Mouse (Mus musculus) limb, embryonic 14.5 days (tissue): Measurements from ENCODE around the gene Mrpl38. TPM values are rescaled to one million over a fixed set of nuclear protein-coding genes. Genes with fewer than 3 reads are reported as not detected.

Experiments used
- ATAC-seq: fragments of 200-750 bp; cut with Nextera tagmentation; 2 replicates; pipeline ENCODE4 v1.8.0; 2017; ENCODE audit warnings: low read depth, moderate number of reproducible peaks, moderate TSS enrichment; ENCODE audit not compliant: low FRiP score
- DNase-seq: peaks from one replicate; pipeline ENCODE4 v3.0.0-alpha.2; 2015; ENCODE audit warnings: low spot score
- H3K27ac ChIP-seq: fragments of 300-500 bp; sonication (generic); replicated peaks from 2 replicates; pipeline ENCODE4 v1.5.1; 2014; ENCODE audit warnings: low read depth, mild to moderate bottlenecking, low read length, moderate library complexity, mixed read lengths
- H3K27me3 ChIP-seq: fragments of 300-500 bp; sonication (generic); 2 replicates; pipeline ENCODE4 v1.6.1; 2014; ENCODE audit warnings: low read length, mixed read lengths; ENCODE audit not compliant: control insufficient read depth, insufficient read depth
- H3K36me3 ChIP-seq: fragments of 300-500 bp; sonication (generic); 2 replicates; pipeline ENCODE4 v1.6.1; 2014; ENCODE audit warnings: mild to moderate bottlenecking, low read length, moderate library complexity, mixed read lengths; ENCODE audit not compliant: control insufficient read depth, insufficient read depth
- H3K4me1 ChIP-seq: fragments of 300-500 bp; sonication (generic); 2 replicates; pipeline ENCODE4 v1.6.1; 2014; ENCODE audit warnings: antibody characterized with exemption, low read length, mixed read lengths; ENCODE audit not compliant: control insufficient read depth, insufficient read depth
- H3K4me2 ChIP-seq: fragments of 300-500 bp; sonication (generic); replicated peaks from 2 replicates; pipeline ENCODE4 v1.6.1; 2014; ENCODE audit warnings: low read depth, mild to moderate bottlenecking, low read length, moderate library complexity; ENCODE audit not compliant: severe bottlenecking
- H3K4me3 ChIP-seq: fragments of 300-500 bp; sonication (generic); replicated peaks from 2 replicates; pipeline ENCODE4 v1.5.1; 2014; ENCODE audit warnings: low read length
- H3K9ac ChIP-seq: fragments of 300-500 bp; sonication (generic); 2 replicates; pipeline ENCODE4 v1.6.1; 2014; ENCODE audit warnings: mild to moderate bottlenecking, low read depth, low read length, moderate library complexity; ENCODE audit not compliant: severe bottlenecking
- H3K9me3 ChIP-seq: fragments of 300-500 bp; sonication (generic); 2 replicates; pipeline ENCODE4 v1.6.1; 2016; ENCODE audit warnings: low read length; ENCODE audit not compliant: control insufficient read depth
- POLR2A ChIP-seq: fragments of 200-500 bp; IDR thresholded peaks from 2 replicates; pipeline ENCODE4 v1.8.0; 2012; ENCODE audit warnings: inconsistent platforms, mild to moderate bottlenecking, moderate library complexity, borderline replicate concordance; ENCODE audit not compliant: insufficient read depth, insufficient read length; ENCODE audit errors: extremely low read depth
- WGBS: fragments of 180-500 bp; shearing (Covaris S2); extraction: QIAGEN DNeasy Blood & Tissue Kit; methylation state at CpG from one replicate; pipeline ENCODE4 v1.1.7; 2014; 5-methylcytosine and 5-hydroxymethylcytosine counted together
- polyA plus RNA-seq, 2 experiments: library from polyadenylated mRNA; depleted of rRNA in 1 of 2; stranded (reverse) in 1 of 2; unstranded in 1 of 2; fragments of >200 nt; fragmentation: Nextera tagmentation in 1 of 2; extraction: Ambion mirVana in 1 of 2; gene quantifications; 2 replicates each; pipeline versions ENCODE4 v1.2.1 to v1.2.3; 2012 to 2014

Gene Mrpl38
- 52.6 and 56.4 TPM in 2 replicates for polyA plus RNA-seq (2012; rRNA removed)
- 85.8 and 86.5 TPM in 2 replicates for polyA plus RNA-seq (2014; fragmentation: Nextera tagmentation; extraction: Ambion mirVana)

DNA sequence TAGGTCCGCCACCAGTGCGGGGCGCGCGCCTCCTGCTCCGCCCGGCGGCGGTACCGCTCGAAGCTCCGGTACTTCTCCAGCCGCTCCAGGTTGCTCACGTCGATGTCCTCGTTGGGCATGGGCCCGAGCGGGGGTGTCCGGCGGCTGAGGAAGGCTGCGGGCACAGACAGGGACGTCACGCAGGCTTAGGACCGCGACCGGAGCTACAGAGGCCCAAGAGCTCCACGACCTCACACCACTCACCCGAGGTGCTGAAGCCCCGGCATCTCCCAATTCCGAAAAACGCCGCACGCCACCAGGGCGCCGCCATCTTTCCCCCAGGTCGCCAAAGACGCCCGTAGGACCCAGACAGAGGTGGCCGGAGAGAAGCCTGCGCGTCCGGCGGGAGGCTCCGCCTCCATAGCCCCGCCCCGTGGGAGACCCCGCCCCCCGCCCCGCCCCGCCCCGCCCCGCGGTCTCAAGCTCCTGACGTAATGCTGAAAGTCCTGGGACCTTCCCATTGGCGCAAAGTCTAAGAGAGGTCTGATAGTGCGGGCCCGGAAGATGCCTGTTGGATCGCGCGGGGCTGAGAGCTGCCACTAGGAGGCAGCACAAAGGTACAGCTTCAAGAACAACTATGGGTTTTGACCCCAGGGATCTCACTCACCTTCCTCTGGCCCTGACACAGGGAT is at the start of gene Mrpl38:
TSS of gene Mrpl38 (minus strand) at position 401 of the 671 bp plus-strand sequence.
- peak within 1 kb of the TSS; percentile 56 for H3K4me2 ChIP-seq
- peak within 1 kb of the TSS; percentile 76 for H3K4me3 ChIP-seq
- under 1% methylated on average over 48 of the region's 60 CpGs for WGBS
- DNase-seq (peak; percentile 93), ATAC-seq (peak; percentile 96)
- peak within 1 kb of the TSS; percentile 75 for H3K9ac ChIP-seq
- peak; percentile 69; the same call in 1 of the 2 replicates for TF ChIP-seq POLR2A
- H3K27me3 ChIP-seq = no peaks in the 10 kb centered on the region
- H3K36me3 ChIP-seq = peaks cover 46% of the 10 kb centered on the region
- peaks cover 4% of the 10 kb centered on the region; the same call in 1 of the 2 replicates for H3K4me1 ChIP-seq
- no peaks in the 10 kb centered on the region for H3K9me3 ChIP-seq
- H3K27ac ChIP-seq = peak within 1 kb of the TSS; percentile 43; the same call in 1 of the 2 replicates

DNA sequence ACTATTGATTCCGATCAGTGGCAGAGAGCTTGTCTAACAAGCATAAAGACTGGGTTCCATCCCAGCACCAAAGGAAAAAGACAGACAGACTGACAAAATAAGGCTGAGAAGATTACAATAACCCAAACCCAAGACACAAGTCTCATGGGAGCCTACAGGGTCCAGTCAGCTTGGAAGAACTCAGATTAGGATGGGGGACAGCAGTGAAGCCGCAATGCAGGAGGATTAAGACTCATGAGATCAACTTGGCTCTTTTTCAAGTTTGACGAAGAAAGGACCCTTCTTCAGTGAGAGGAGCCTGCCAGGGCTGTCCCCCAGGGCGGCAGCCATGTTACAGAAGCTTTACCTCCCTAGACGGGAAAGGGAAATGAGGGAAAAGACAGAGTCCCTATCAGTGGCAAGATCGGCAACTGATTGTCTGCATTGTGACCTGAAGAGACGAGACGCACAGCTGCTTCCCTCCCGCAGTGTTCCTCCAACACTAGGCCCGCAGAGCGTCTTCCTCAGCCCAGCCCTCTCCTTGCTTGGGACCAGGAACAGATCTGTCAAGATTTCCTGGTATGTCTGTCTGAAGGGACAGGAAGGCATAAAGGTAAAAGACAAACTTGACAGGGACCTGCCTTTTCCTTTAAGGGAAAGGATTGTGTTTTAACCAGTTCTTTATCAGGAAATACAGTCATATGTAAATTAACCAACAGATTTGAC is 48.7 kb upstream of the Mrpl38 start:
- Histone ChIP-seq H3K4me2 (no peak overlapping the region), H3K4me3 (no peak overlapping the region), H3K9me3 (no peaks in the 10 kb centered on the region), H3K27me3 (no peaks in the 10 kb centered on the region), H3K9ac (no peak overlapping the region), H3K4me1 (no peaks in the 10 kb centered on the region), H3K36me3 (peaks cover 70% of the 10 kb centered on the region), H3K27ac (0 out of 2 replicates have a peak overlapping the region, but pooled peaks have one; percentile 43)
- no peak for TF ChIP-seq POLR2A
- DNase-seq (no peak), ATAC-seq (no peak)
- 74% methylated on average over 11 of the region's 11 CpGs for WGBS

DNA sequence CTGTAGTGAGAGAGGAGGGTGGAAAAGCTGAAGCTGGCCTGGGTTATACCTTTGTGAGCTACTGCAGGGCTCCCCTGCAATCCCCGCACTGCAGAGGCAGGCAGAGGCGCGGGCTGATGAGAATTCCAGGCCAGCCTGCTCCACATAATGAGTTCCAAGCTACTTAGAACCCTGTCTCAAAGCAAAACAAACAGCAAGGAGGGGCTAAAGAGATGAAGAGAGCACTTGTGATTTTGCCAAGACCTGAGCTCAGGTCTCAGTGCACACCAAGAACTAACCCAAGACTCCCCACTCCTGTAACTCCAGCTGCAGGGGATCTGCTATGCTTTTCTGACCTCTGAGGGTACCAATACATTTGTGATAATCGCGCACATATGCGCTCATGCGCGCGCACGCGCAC is 47.7 kb upstream of the Mrpl38 start:
- DNase-seq (no peak), ATAC-seq (no peak)
- H3K4me2 ChIP-seq = no peak overlapping the region
- H3K27me3 ChIP-seq = no peaks in the 10 kb centered on the region
- H3K4me1 ChIP-seq = no peaks in the 10 kb centered on the region
- TF ChIP-seq POLR2A = no peak
- 79% methylated on average over 11 of the region's 11 CpGs for whole genome bisulfite sequencing
- peaks cover 77% of the 10 kb centered on the region for H3K36me3 ChIP-seq
- no peak overlapping the region for H3K9ac ChIP-seq
- no peaks in the 10 kb centered on the region for H3K9me3 ChIP-seq
- H3K27ac ChIP-seq = no peak overlapping the region
- H3K4me3 ChIP-seq = no peak overlapping the region

DNA sequence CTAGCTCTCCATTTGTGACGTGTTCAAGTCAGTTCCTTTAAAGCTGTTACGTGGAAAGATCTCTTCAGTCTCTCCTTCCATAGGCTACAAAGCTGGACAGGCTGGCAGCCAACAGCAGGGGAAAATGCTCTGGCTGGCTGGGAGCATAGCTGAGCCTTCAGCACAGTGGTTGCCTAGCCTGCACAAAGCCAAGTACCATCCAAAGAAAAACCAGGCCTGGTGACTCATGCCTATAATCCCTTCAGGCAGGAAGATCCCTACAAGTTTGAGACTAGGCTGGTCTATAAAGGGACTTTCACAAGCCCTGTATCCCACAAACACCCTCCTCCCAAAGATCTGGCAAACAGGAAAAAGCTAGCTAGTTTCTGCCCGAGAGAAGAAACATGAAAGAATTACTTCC is 47.2 kb upstream of the Mrpl38 start:
- Histone ChIP-seq H3K9me3 (no peaks in the 10 kb centered on the region), H3K4me3 (no peak overlapping the region), H3K27ac (0 out of 2 replicates have a peak overlapping the region, but pooled peaks have one; percentile 43), H3K4me2 (no peak overlapping the region), H3K4me1 (no peaks in the 10 kb centered on the region), H3K27me3 (no peaks in the 10 kb centered on the region), H3K9ac (no peak overlapping the region), H3K36me3 (peaks cover 74% of the 10 kb centered on the region)
- no peak for TF ChIP-seq POLR2A
- WGBS = 75% methylated on average over 3 of the region's 3 CpGs
- DNase-seq (no peak), ATAC-seq (no peak)

DNA sequence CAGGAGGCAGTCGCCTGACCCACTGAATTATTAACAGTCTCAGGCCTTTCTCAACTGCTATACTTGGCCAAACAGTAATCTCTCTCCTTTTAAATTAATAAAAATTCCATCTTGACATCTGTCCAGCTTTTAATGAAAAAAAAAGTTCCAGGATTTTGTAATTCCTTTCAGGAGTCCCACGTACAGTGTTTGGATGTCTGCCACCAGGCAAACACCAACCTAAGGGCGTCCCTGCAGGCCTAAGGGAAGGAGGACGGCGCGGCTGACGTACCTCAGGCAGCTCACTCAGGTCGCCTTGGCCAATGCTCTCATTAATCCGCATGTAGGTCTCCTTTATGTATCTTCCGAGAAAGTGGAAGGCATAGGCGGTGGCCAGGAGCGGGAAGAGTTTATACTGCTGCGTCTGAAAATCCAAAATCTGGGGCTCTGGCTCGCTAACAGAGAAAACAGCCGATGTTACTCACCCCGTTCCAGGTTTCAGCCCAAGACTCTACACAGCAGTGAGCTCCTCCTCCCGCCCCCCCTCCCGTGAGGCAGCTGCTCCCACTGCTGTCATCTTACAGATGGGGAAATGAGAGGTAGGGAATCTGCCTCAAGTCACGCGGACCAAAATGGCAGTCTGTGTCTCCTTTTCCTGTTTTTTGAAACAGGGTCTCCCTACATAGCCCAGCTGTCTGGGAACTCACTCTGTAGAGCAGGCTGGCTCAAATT is 39.9 kb upstream of the Mrpl38 start:
- no peaks in the 10 kb centered on the region for H3K9me3 ChIP-seq
- no peak for DNase-seq
- no peak for ATAC-seq
- no peak overlapping the region for H3K4me2 ChIP-seq
- H3K27ac ChIP-seq = no peak overlapping the region
- TF ChIP-seq POLR2A = no peak
- no peaks in the 10 kb centered on the region for H3K4me1 ChIP-seq
- H3K4me3 ChIP-seq = no peak overlapping the region
- H3K27me3 ChIP-seq = no peaks in the 10 kb centered on the region
- 89% methylated on average over 20 of the region's 20 CpGs for WGBS
- no peak overlapping the region for H3K9ac ChIP-seq
- peaks cover 85% of the 10 kb centered on the region for H3K36me3 ChIP-seq
